Mouse (Mus musculus) limb, embryonic 15.5 days (tissue): ENCODE data around the gene Atf6b. TPM values are rescaled to one million over a fixed set of nuclear protein-coding genes. Genes with fewer than 3 reads are reported as not detected.

Experiments used
- ATAC-seq: fragments of 200-750 bp; cut with Nextera tagmentation; 2 replicates; pipeline ENCODE4 v1.8.0; 2017; ENCODE audit warnings: low read depth, moderate TSS enrichment; ENCODE audit not compliant: insufficient number of reproducible peaks, low FRiP score, low TSS enrichment
- H3K27ac ChIP-seq: fragments of 300-500 bp; sonication (generic); 2 replicates; pipeline ENCODE4 v1.5.1; 2015; ENCODE audit warnings: moderate library complexity, mild to moderate bottlenecking, inconsistent platforms
- H3K27me3 ChIP-seq: fragments of 300-500 bp; sonication (generic); 2 replicates; pipeline ENCODE4 v1.6.1; 2015; ENCODE audit warnings: inconsistent platforms
- H3K36me3 ChIP-seq: fragments of 300-500 bp; sonication (generic); 2 replicates; pipeline ENCODE4 v1.6.1; 2015; ENCODE audit warnings: inconsistent platforms
- H3K4me1 ChIP-seq: fragments of 300-500 bp; sonication (generic); 2 replicates; pipeline ENCODE4 v1.6.1; 2015; ENCODE audit warnings: inconsistent platforms
- H3K4me2 ChIP-seq: fragments of 300-500 bp; sonication (generic); 2 replicates; pipeline ENCODE4 v1.6.1; 2015; ENCODE audit warnings: mild to moderate bottlenecking, inconsistent platforms
- H3K4me3 ChIP-seq: fragments of 300-500 bp; sonication (generic); 2 replicates; pipeline ENCODE4 v1.5.1; 2015; ENCODE audit warnings: mild to moderate bottlenecking, inconsistent platforms
- H3K9ac ChIP-seq: fragments of 300-500 bp; sonication (generic); 2 replicates; pipeline ENCODE4 v1.6.1; 2015; ENCODE audit warnings: inconsistent platforms
- H3K9me3 ChIP-seq: fragments of 300-500 bp; sonication (generic); 2 replicates; pipeline ENCODE4 v1.6.1; 2016; ENCODE audit warnings: inconsistent platforms
- WGBS: fragments of 180-500 bp; shearing (Covaris S2); methylation state at CpG from one replicate; pipeline ENCODE4 v1.1.7; 2015; 5-methylcytosine and 5-hydroxymethylcytosine counted together
- polyA plus RNA-seq: library from polyadenylated mRNA; unstranded; fragments of >200 nt; fragmentation: Nextera tagmentation; extraction: Ambion mirVana; gene quantifications from 2 replicates; pipeline ENCODE4 v1.2.1, GENCODE M21; 2015

Atf6b gene
- 85.4 and 88.3 TPM in 2 replicates for polyA plus RNA-seq

DNA sequence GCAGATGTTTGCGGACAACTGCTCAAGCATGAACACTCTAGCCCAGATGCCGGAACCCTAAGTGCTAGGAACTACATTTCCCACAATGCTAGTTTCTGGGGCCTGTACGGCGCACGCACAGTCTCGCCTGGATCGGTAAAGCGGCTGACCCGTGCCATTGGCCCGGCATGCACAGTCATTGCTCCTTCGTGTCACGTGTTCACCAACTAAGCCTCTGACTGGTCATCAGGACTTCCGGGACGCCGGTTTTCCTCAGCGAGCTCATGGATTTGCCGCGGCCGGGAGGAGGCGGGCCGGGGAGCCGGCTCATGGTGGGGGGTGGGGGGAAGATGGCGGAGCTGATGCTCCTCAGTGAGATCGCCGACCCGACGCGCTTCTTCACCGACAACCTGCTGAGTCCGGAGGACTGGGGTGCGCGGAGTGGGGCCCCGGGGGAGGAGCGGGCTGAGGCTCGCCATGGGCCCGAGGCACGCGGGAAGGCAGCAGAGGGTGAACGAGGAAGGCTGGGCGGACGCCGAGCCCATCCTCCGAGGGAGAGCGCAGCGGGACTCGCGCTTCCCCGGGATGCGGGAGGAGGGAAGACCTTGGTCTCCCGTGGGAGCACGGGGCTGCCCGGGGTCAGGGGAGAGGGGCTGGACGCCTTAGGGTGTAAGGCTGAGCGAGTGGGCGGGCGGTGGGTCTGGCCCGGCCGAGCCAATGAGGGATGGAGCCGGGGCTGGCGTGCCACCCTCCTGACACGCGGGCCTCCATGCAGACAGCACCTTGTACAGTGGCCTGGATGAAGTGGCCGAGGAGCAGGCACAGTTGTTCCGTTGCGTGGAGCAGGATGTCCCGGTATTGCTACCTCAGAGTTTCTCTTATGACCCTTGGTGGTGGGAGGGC is at the start of gene Atf6b:
Gene Atf6b, plus strand, starts transcription at position 241 of the 882 bp plus-strand sequence.
- Histone ChIP-seq H3K4me3 (peak within 1 kb of the TSS; percentile 100), H3K4me1 (peaks cover 33% of the 10 kb centered on the region), H3K36me3 (peaks cover 35% of the 10 kb centered on the region), H3K9ac (peak within 1 kb of the TSS; percentile 94), H3K4me2 (peak within 1 kb of the TSS; percentile 80), H3K27ac (peak within 1 kb of the TSS; percentile 69), H3K27me3 (no peaks in the 10 kb centered on the region), H3K9me3 (no peaks in the 10 kb centered on the region)
- WGBS = under 1% methylated on average over 62 of the region's 66 CpGs
- ATAC-seq = peak; percentile 94

DNA sequence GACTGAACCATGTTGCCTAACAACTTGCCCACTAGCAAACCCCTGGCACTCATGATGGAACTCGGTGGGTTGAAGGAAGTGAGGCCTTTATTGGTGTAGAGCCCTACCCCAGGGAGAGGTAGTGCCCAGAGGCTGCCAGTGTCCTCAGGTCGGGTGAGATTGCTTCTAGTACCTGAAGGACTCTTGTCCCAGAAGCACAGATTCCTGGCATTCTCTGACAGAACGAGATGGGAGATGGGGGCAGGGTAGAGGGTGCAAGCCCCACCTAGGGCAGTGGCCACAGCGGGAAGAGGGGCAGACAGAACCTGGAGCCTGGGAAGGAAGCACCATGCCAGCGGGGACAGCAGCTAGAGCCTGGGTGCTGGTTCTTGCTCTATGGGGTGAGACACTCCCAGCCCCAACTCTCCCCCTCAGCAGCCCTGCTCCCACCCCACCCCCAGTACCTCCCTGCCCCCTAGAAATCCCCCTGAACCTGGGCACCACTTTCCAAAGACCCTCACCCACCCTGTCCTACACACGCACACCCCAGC is 49.3 kb upstream of the Atf6b start, which contains the start of gene Ager:
Gene Ager, plus strand, starts transcription at position 297 of the 530 bp plus-strand sequence.
- Histone ChIP-seq H3K27ac (no peak within 1 kb of the TSS), H3K9ac (no peak within 1 kb of the TSS), H3K36me3 (peaks cover 41% of the 10 kb centered on the region), H3K4me3 (no peak within 1 kb of the TSS), H3K9me3 (no peaks in the 10 kb centered on the region), H3K4me1 (peaks cover 46% of the 10 kb centered on the region), H3K27me3 (no peaks in the 10 kb centered on the region), H3K4me2 (no peak within 1 kb of the TSS)
- WGBS = 18% methylated on average over 6 of the region's 6 CpGs
- no peak for ATAC-seq

DNA sequence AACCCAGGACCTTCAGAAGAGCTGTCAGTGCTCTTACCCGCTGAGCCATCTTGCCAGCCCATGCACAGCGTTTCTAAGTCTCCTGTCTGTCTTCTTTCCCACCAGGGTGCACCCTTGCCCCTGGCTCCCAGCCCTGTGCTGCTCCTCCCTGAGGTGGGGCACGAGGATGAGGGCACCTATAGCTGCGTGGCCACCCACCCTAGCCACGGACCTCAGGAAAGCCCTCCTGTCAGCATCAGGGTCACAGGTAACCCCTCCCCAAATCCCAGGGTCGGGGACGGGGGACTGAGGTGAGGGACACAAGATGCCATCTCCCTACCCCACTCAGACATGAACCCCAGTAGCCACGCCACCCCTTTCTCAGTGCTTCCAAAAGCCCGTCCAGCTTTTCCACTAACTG is 47.1 kb upstream of the Atf6b start:
- Histone ChIP-seq H3K9me3 (no peaks in the 10 kb centered on the region), H3K9ac (no peak overlapping the region), H3K27ac (no peak overlapping the region), H3K4me1 (peaks cover 42% of the 10 kb centered on the region), H3K36me3 (peaks cover 35% of the 10 kb centered on the region), H3K4me3 (no peak overlapping the region), H3K27me3 (no peaks in the 10 kb centered on the region), H3K4me2 (no peak overlapping the region)
- ATAC-seq = no peak
- WGBS = 83% methylated on average over 9 of the region's 9 CpGs

DNA sequence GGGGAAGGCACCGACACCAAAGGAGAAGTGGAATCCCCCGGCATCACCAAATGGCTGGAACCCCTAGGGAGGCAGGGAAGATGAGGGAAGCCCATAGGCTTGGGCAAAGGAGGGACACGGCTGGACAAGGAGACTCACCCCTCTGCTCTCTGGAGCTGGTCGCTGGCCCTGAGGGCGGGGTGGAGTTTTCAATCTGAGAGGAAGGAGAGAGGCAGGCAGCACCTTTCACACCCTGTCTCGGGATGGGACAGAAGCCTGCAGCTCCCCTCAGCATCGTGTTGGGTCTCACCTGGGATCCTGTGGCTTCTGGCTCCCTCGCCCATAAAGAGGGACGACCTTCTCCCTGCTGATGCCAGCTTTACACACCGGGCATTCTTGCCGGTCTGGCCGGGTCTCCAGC is 45.1 kb upstream of the Atf6b start:
- H3K9me3 ChIP-seq = no peaks in the 10 kb centered on the region
- H3K27ac ChIP-seq = no peak overlapping the region
- H3K27me3 ChIP-seq = no peaks in the 10 kb centered on the region
- WGBS = 86% methylated on average over 12 of the region's 12 CpGs
- peaks cover 42% of the 10 kb centered on the region for H3K4me1 ChIP-seq
- no peak for ATAC-seq
- H3K9ac ChIP-seq = no peak overlapping the region
- H3K36me3 ChIP-seq = peaks cover 21% of the 10 kb centered on the region
- H3K4me3 ChIP-seq = no peak overlapping the region
- peak overlapping the region; percentile 86; the same call in 1 of the 2 replicates for H3K4me2 ChIP-seq

DNA sequence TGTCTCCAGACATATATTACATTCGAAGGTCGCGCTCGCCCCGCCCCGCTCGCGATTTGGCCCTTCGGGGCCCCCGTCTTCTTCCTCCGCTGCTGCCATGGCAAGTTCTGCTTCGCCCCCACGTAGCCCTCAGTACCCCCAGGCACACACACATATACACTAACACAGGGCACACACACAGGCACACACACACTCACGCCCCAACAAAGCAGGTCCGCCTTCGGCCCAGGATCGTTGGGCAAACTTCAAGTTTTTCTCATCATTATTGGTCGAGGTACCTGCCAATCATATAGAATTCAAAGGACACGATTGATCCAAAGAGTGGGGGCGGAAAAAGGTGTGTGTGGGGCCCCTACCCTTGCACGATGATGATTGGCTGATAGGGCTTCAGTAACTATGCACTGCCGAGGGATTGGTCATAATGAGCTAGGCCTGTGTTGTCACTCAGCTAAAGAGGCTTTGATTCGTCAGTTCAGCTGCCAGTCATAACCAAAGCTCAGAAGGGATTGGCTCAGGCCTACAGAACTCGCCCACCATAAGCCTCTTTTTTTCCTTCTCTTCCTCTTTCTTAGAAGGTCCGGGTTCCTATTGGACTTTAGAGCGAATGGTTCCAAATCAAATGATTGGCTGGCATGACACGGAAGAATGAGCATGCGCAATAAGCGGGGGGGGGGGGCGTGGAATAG is 43.4 kb upstream of the Atf6b start, which contains the start of gene Rnf5:
Gene Rnf5, minus strand, starts transcription at position 316 of the 686 bp plus-strand sequence.
- WGBS = under 1% methylated on average over 30 of the region's 30 CpGs
- no peaks in the 10 kb centered on the region for H3K9me3 ChIP-seq
- H3K4me3 ChIP-seq = peak within 1 kb of the TSS; percentile 84
- H3K27ac ChIP-seq = peak within 1 kb of the TSS; percentile 89
- H3K9ac ChIP-seq = peak within 1 kb of the TSS; percentile 65
- ATAC-seq = peak; percentile 97
- H3K27me3 ChIP-seq = no peaks in the 10 kb centered on the region
- H3K4me2 ChIP-seq = peak within 1 kb of the TSS; percentile 86
- H3K4me1 ChIP-seq = peaks cover 51% of the 10 kb centered on the region
- peaks cover 28% of the 10 kb centered on the region for H3K36me3 ChIP-seq

DNA sequence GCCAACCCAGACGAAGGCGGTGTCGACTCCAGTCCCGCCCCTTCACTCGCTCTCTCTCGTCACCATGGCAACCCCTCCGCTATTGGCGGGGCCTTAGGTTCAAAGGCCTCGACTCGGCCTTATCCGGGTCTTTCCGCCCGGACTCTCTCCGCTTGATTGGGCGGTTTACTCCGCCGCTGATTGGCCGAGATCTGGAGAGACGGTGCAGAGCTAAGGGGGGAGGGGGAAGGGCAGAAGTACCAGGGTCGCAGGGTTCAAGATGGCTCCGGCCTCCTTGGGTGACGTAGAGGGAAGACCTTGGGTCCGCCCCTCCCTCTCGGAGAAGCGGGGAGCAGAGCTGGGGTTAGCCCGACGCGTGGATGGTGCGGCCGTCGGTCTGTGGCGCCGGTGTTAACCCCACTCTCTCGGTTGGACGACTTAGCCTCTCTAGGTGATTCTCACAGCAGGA is 42.9 kb upstream of the Atf6b start, which contains the start of gene Agpat1:
Gene Agpat1, plus strand, starts transcription at position 202 of the 448 bp plus-strand sequence.
- WGBS = under 1% methylated on average over 35 of the region's 35 CpGs
- peak within 1 kb of the TSS; percentile 84 for H3K4me3 ChIP-seq
- H3K36me3 ChIP-seq = peaks cover 28% of the 10 kb centered on the region
- ATAC-seq = peak; percentile 90
- H3K4me2 ChIP-seq = peak within 1 kb of the TSS; percentile 86
- no peaks in the 10 kb centered on the region for H3K27me3 ChIP-seq
- H3K27ac ChIP-seq = peak within 1 kb of the TSS; percentile 89
- H3K9me3 ChIP-seq = no peaks in the 10 kb centered on the region
- peak within 1 kb of the TSS; percentile 65 for H3K9ac ChIP-seq
- H3K4me1 ChIP-seq = peaks cover 57% of the 10 kb centered on the region

DNA sequence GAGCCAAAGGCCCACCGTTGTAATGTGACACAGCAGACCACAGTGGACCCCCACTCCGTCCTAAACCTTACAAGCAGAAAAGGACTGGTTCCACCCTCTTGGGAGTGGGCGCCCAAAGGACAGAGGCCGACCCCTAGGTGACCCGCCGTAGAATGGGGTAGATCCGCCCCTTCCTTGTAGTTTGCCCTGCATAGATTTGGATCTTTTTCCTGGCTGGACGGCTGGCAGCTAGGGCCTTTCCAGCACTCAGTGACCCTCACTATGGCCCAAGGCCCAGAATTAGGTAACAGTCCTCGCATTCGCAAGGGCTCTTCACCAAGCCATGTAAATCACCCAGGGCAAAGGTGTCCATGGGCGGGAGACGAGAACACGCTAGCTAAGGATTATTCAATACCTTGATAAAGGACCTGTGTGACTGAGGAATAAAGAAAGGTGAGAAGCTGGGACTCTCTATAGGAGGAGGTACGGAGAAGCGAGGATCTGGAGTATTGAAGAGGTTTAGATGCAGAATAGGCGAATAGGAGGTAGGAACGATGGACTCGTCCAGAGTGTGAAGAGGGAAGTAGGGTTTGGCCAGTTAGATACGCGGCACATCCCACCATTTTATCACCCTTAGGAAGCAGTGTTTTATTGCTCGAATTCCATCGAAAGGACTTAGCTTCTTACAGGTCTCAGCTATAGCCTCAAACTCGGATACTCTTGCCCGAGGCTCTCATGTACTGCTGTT is 42.3 kb upstream of the Atf6b start:
- H3K4me3 ChIP-seq = peak overlapping the region; percentile 84
- peak overlapping the region; percentile 89 for H3K27ac ChIP-seq
- H3K36me3 ChIP-seq = peaks cover 28% of the 10 kb centered on the region
- H3K4me1 ChIP-seq = peaks cover 57% of the 10 kb centered on the region
- WGBS = 10% methylated on average over 24 of the region's 24 CpGs
- H3K9me3 ChIP-seq = no peaks in the 10 kb centered on the region
- H3K27me3 ChIP-seq = no peaks in the 10 kb centered on the region
- H3K4me2 ChIP-seq = peak overlapping the region; percentile 83
- H3K9ac ChIP-seq = peak overlapping the region; percentile 45; the same call in 1 of the 2 replicates
- no peak for ATAC-seq

DNA sequence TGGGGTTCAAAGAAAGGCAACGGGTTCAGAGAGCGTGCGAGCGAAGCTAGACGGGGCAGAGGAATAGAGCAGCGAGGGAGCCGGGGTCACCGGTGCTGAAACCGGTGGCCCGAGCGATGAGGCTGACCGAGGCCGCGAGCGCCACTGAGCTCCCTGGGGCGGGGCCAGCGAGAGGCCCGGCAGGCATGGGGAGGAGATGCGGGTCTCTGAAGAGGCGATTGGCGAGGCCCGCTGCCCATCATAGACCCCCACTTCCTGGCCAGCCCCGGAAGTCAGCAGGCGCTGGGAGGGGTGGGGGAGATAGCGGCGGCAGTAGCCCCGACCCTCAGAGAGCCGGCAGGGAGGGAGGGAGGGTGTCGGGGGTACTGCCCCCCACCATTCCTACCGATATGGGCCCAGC is 41.3 kb upstream of the Atf6b start:
- Histone ChIP-seq H3K27me3 (no peaks in the 10 kb centered on the region), H3K4me2 (peak overlapping the region; percentile 83), H3K4me1 (peaks cover 53% of the 10 kb centered on the region), H3K9me3 (no peaks in the 10 kb centered on the region), H3K4me3 (peak overlapping the region; percentile 84), H3K9ac (peak overlapping the region; percentile 86), H3K36me3 (peaks cover 26% of the 10 kb centered on the region), H3K27ac (peak overlapping the region; percentile 89)
- WGBS = under 1% methylated on average over 30 of the region's 30 CpGs
- peak; percentile 22; the same call in 1 of the 2 replicates for ATAC-seq

DNA sequence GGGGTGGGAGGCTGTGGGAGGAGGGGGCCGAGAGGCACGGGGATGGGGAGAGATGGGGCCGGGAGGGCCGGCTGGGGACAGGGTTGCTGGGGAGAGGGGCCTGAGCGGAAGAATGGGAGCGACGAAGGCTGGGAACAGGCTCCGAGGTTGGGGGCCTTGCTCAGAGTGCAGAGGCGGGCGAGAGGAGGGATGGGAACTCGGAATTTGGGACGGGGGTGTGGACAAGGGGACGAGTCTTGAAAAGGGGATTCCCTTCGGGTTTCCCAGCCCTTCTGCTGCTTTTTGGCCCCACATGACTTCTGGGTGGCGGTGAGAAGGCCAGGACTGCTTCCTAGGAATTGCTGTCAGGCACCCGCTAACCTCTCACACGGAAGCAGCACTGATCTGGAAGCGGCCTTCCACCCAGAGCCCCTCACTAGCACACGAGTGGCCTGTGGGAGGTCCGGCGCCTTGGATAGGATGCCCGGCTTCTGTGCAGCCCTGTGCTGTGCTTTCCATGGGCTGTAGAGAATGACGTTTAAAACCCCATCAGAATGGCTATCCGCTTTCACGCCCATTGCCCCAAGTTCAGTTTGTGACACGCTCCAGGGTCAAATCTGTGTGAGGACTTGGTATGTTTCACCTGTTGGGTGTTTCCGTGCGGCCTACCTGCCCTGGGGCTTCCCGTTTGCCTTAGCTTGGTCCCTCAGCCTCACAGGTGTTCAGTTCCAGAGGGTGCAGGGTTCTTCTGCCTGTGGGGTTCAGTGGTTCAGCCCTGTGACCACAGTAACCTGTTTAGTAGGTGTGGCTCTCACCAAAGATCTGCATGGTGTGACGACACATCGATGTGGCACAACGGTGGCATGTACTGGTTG is 40.5 kb upstream of the Atf6b start:
- WGBS = 13% methylated on average over 32 of the region's 32 CpGs
- ATAC-seq = no peak
- peak overlapping the region; percentile 86 for H3K9ac ChIP-seq
- H3K4me2 ChIP-seq = peak overlapping the region; percentile 83
- no peaks in the 10 kb centered on the region for H3K27me3 ChIP-seq
- H3K27ac ChIP-seq = peak overlapping the region; percentile 89
- peaks cover 28% of the 10 kb centered on the region for H3K36me3 ChIP-seq
- H3K4me3 ChIP-seq = peak overlapping the region; percentile 84
- no peaks in the 10 kb centered on the region for H3K9me3 ChIP-seq
- peaks cover 53% of the 10 kb centered on the region for H3K4me1 ChIP-seq

DNA sequence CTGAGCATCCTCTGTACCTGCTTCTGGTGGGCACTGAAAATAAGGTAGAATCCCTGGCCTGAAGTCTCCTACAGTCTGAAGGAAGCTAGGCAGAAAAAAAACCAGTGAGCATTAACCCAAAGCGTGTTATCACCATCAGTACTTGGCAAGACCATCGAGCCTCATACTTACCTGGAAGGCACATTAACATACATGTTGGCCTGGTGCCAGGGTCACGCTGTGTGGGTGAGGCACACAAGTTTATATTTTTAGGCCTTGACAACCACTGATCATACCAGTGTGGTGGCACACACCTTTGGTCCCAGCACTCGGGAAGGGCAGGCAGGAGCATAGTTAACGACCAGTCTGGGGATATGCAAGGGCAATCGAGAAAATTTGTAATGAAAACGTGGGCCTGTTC is 38.9 kb upstream of the Atf6b start:
- Histone ChIP-seq H3K36me3 (peaks cover 38% of the 10 kb centered on the region), H3K27me3 (no peaks in the 10 kb centered on the region), H3K4me2 (no peak overlapping the region), H3K9ac (no peak overlapping the region), H3K27ac (no peak overlapping the region), H3K4me3 (no peak overlapping the region), H3K4me1 (peaks cover 41% of the 10 kb centered on the region), H3K9me3 (no peaks in the 10 kb centered on the region)
- no peak for ATAC-seq
- 67% methylated on average over 7 of the region's 7 CpGs for WGBS
